In genomic region chr6:5429982-5430550, GRCm38 (mm10) we compare ENCODE assay signal across 20 mouse cellular contexts. TPM values are rescaled to one million over a fixed set of nuclear protein-coding genes. Genes with fewer than 3 reads are reported as not detected.
A peak's percentile ranks its signal among the peaks of the same experiment; 100 is the strongest.
DNase-seq lines count a peak whose midpoint lies in the region; ATAC-seq and TF ChIP-seq lines count a peak whose summit lies in the region.
"Had no signal": no experiment of that assay in that cellular context is flagged by ENCODE, and none has a peak within 500 bp of the region (broad histone marks: within the 10 kb centered on the region; RNA-seq: fewer than 3 reads in every experiment).

No protein-coding gene starts in this region.

- no peaks in the 10 kb centered on the region for H3K36me3 ChIP-seq in kidney, embryonic 15.5 days
- no peaks in the 10 kb centered on the region for H3K36me3 ChIP-seq in CH12.LX (replicated peaks in 1 of 2; ENCODE audit: control insufficient read depth in 1 of 2, insufficient read depth in 1 of 2, low read length in 1 of 2)
- H3K36me3 ChIP-seq: embryonic facial prominence, embryonic 12.5 days; forebrain, embryonic 15.5 days; hindbrain, embryonic 12.5 days had no signal

- TF ChIP-seq CTCF in CH12.LX (conservative IDR thresholded peaks at IDR 0.05 in 1 of 2, IDR thresholded peaks at IDR 0.05 in 1 of 2; ENCODE audit: low read depth in 2 of 2, low read length in 2 of 2) (no peak), Patski (IDR thresholded peaks at IDR 0.05) (no peak)

- DNase-seq in kidney, adult 8-10 months: peak; percentile 42 to 47
- DNase-seq in 3T3-L1 (ENCODE audit: low read depth, low spot score) (peak; percentile 63), CH12.LX (ENCODE audit: extremely low read depth) (no peak), Patski (ENCODE audit: low read depth, low spot score) (no peak)
- DNase-seq in cerebellum, postnatal 36 days: no peak
- DNase-seq: adrenal gland, postnatal 14 days; B cell, adult 2 months; cerebellum, adult 11-12 months; cerebellum, adult 9-11 months; gastrocnemius, postnatal 36 days; heart, adult 11 months; heart, postnatal 4 days had no signal

- POLR2A ChIA-PET in Patski (lab: Charles Lee): no interaction called here

- H3K4me1 ChIP-seq in kidney, embryonic 15.5 days: no peaks in the 10 kb centered on the region
- H3K4me1 ChIP-seq in CH12.LX (ENCODE audit: control insufficient read depth in 1 of 2, insufficient read depth in 2 of 2): no peaks in the 10 kb centered on the region
- H3K4me1 ChIP-seq: embryonic facial prominence, embryonic 12.5 days; heart, embryonic 13.5 days; hindbrain, embryonic 12.5 days had no signal

- CTCF ChIA-PET in Patski (lab: Charles Lee): interaction anchor here (1.0 to 4.5 kb wide), 4 partner anchors 13 to 159 kb away, joined by 3 to 19 read pairs (median 4); no protein-coding TSS in a partner anchor

- TF ChIP-seq POLR2A in CH12.LX (IDR thresholded peaks at IDR 0.05; ENCODE audit: low read depth, low read length): no peak

- no peak overlapping the region for H3K27ac ChIP-seq in kidney, embryonic 15.5 days
- no peak overlapping the region for H3K27ac ChIP-seq in CH12.LX (ENCODE audit: insufficient read depth, low read depth)
- H3K27ac ChIP-seq: embryonic facial prominence, embryonic 12.5 days; forebrain, embryonic 15.5 days; heart, embryonic 13.5 days; hindbrain, embryonic 12.5 days had no signal

- no peaks in the 10 kb centered on the region for H3K9me3 ChIP-seq in kidney, embryonic 15.5 days (replicated peaks)
- no peaks in the 10 kb centered on the region for H3K9me3 ChIP-seq in CH12.LX (replicated peaks; ENCODE audit: low read length)
- H3K9me3 ChIP-seq: embryonic facial prominence, embryonic 12.5 days; forebrain, embryonic 15.5 days; heart, embryonic 13.5 days; hindbrain, embryonic 12.5 days had no signal

- 91% methylated on average over 4 of the region's 4 CpGs for WGBS in kidney, embryonic 15.5 days

- no peak overlapping the region for H3K9ac ChIP-seq in kidney, embryonic 15.5 days
- no peak overlapping the region for H3K9ac ChIP-seq in CH12.LX (ENCODE audit: insufficient read depth, low read depth)
- H3K9ac ChIP-seq: embryonic facial prominence, embryonic 12.5 days; forebrain, embryonic 15.5 days; heart, embryonic 13.5 days; hindbrain, embryonic 12.5 days had no signal

- ATAC-seq in kidney, embryonic 15.5 days (replicated peaks; ENCODE audit: low FRiP score): no peak
- ATAC-seq in Patski: peak; percentile 40
- ATAC-seq: CD4-positive, CD25-positive, alpha-beta regulatory T cell, adult 4 months; forebrain, embryonic 15.5 days; hindbrain, embryonic 16.5 days; inflammation-experienced regulatory T-cells, adult 6 months had no signal

- dilution Hi-C loops in CH12.LX (cut with MboI; ENCODE audit: extremely low pct_ligation_motif_present, extremely low pct_unique_long_range_greater_than_20kb, low sequenced_read_pairs): no loop called here

- in situ Hi-C loops in CH12.LX (cut with MboI; ENCODE audit: low pct_ligation_motif_present, low pct_unique_long_range_greater_than_20kb, low sequenced_read_pairs) (no loop called here), Patski (cut with MboI; ENCODE audit: low pct_unique_long_range_greater_than_20kb) (loop anchor here (25.0 kb wide), 1 partner anchor 782 kb away; the partner anchor contains the start of gene Slc25a13)

- no peaks in the 10 kb centered on the region for H3K27me3 ChIP-seq in kidney, embryonic 15.5 days
- no peaks in the 10 kb centered on the region for H3K27me3 ChIP-seq in CH12.LX (replicated peaks)
- H3K27me3 ChIP-seq in Patski: no peaks in the 10 kb centered on the region
- H3K27me3 ChIP-seq: embryonic facial prominence, embryonic 12.5 days; forebrain, embryonic 15.5 days; heart, embryonic 13.5 days; hindbrain, embryonic 12.5 days had no signal

- no peak for TF ChIP-seq RAD21 in CH12.LX (IDR thresholded peaks at IDR 0.05; ENCODE audit: low read depth, low read length)

- H3K4me2 ChIP-seq in kidney, embryonic 15.5 days: no peak overlapping the region
- no peak overlapping the region for H3K4me2 ChIP-seq in CH12.LX (ENCODE audit: insufficient read depth, low read depth, poor library complexity, severe bottlenecking)
- H3K4me2 ChIP-seq: embryonic facial prominence, embryonic 12.5 days; forebrain, embryonic 15.5 days; heart, embryonic 13.5 days; hindbrain, embryonic 12.5 days had no signal

- TF ChIP-seq EP300 in CH12.LX (IDR thresholded peaks at IDR 0.05; ENCODE audit: low read length): no peak

- H3K79me2 ChIP-seq in CH12.LX (replicated peaks; ENCODE audit: control insufficient read depth, extremely low read depth, insufficient read depth, poor library complexity, severe bottlenecking): no peaks in the 10 kb centered on the region

- no peak overlapping the region for H3K4me3 ChIP-seq in kidney, embryonic 15.5 days (replicated peaks)
- no peak overlapping the region for H3K4me3 ChIP-seq in CH12.LX (replicated peaks in 1 of 3; ENCODE audit: low read depth in 2 of 3, low read length in 2 of 3, poor library complexity in 1 of 3)
- H3K4me3 ChIP-seq: embryonic facial prominence, embryonic 12.5 days; forebrain, embryonic 15.5 days; heart, embryonic 13.5 days; hindbrain, embryonic 12.5 days had no signal

TF ChIP-seq in CH12.LX, 34 proteins besides CTCF, POLR2A, EP300 and RAD21:
- no peak for TF ChIP-seq BHLHE40 (IDR thresholded peaks at IDR 0.05; ENCODE audit: low read depth, low read length)
- no peak for TF ChIP-seq ZMIZ1 (IDR thresholded peaks at IDR 0.05; ENCODE audit: low read depth, low read length)
- no peak for TF ChIP-seq JUND (conservative IDR thresholded peaks at IDR 0.05; ENCODE audit: low read depth, low read length)
- TF ChIP-seq HCFC1 (IDR thresholded peaks at IDR 0.05; ENCODE audit: low read depth, low read length): no peak
- no peak for TF ChIP-seq ZNF384 (IDR thresholded peaks at IDR 0.05; ENCODE audit: low read depth, low read length)
- peak; percentile 100 for TF ChIP-seq MAFK (IDR thresholded peaks at IDR 0.05; ENCODE audit: insufficient replicate concordance, low read length)
- TF ChIP-seq UBTF (IDR thresholded peaks at IDR 0.05; ENCODE audit: low read depth, low read length): no peak
TF ChIP-seq in CH12.LX: peak in this region for 1.

RNA-seq across cellular contexts. Expression of gene Asb4, which starts 46.9 kb away (rescaled TPM):
- 25.4 and 27.6 TPM in 2 replicates for polyA plus RNA-seq in kidney, embryonic 15.5 days (2015; fragmentation: Nextera tagmentation; extraction: Ambion mirVana)
- 0.04 TPM in 2 replicates for total RNA-seq in CH12.LX (2012; rRNA removed)
- 0.07 and 0.11 TPM in 2 replicates for total RNA-seq in CH12.LX (2014; rRNA removed)
- polyA plus RNA-seq in CH12.LX (2012; ENCODE audit: insufficient read length, low read depth): 0.07 TPM in 1 of 2 replicates, not detected in the other
- polyA plus RNA-seq in Patski (2021): not detected

Comparison
In these comparisons a context has a peak if more than half of its experiments do, and no peak if none do; other contexts are left out.
1. DNase-seq: peak in kidney, adult 8-10 months (2 of 2) and 3T3-L1 (single experiment); none in CH12.LX (single experiment), Patski (single experiment) and cerebellum, postnatal 36 days (0 of 2).
2. RNA of gene Asb4, which starts 46.9 kb away (polyA plus RNA-seq): 25.4 to 27.6 TPM in kidney, embryonic 15.5 days; 0.07 TPM in CH12.LX and not detected in Patski (single experiment); every median in the first group is over 10 times any median in the second.